Mouse (Mus musculus) G1E (cell line): Measurements from ENCODE around the gene Ercc5. TPM values are rescaled to one million over a fixed set of nuclear protein-coding genes. Genes with fewer than 3 reads are reported as not detected.

Source experiments
- ATAC-seq: 2 replicates; pipeline ENCODE4 v1.8.0; 2016; ENCODE audit warnings: mild to moderate bottlenecking; ENCODE audit not compliant: insufficient number of reproducible peaks, poor library complexity, low FRiP score, severe bottlenecking; ENCODE audit errors: extremely low read depth
- DNase-seq: peaks from one replicate; pipeline ENCODE4 v3.0.0; 2012; ENCODE audit warnings: low spot score
- H3K27me3 ChIP-seq: 2 replicates; pipeline ENCODE4 v1.6.1; 2012; ENCODE audit warnings: mild to moderate bottlenecking, low read length, inconsistent platforms; ENCODE audit not compliant: insufficient read depth
- H3K36me3 ChIP-seq: replicated peaks from 2 replicates; pipeline ENCODE3; 2012; ENCODE audit warnings: mild to moderate bottlenecking, inconsistent platforms
- H3K4me1 ChIP-seq: 2 replicates; pipeline ENCODE4 v1.6.1; 2012; ENCODE audit warnings: low read depth, low read length, inconsistent platforms, mixed read lengths; ENCODE audit not compliant: insufficient read depth
- H3K4me3 ChIP-seq: 2 replicates; pipeline ENCODE4 v1.5.1; 2012; ENCODE audit warnings: low read depth, mild to moderate bottlenecking, inconsistent platforms, low read length, moderate library complexity, mixed read lengths
- H3K9me3 ChIP-seq: replicated peaks from 2 replicates; pipeline ENCODE4 v1.6.1; 2012; ENCODE audit warnings: inconsistent platforms
- CTCF ChIP-seq: IDR thresholded peaks from 2 replicates; pipeline ENCODE4 v1.5.1; 2012; ENCODE audit warnings: low read depth, low read length, inconsistent platforms, mixed read lengths
- GATA1 ChIP-seq: IDR thresholded peaks from 2 replicates; pipeline ENCODE4 v1.6.1; 2012; ENCODE audit warnings: borderline replicate concordance, low read length, inconsistent platforms, mixed read lengths
- GATA2 ChIP-seq: IDR thresholded peaks from 2 replicates; pipeline ENCODE4 v1.6.1; 2012; ENCODE audit warnings: low read depth, low read length, inconsistent platforms, borderline replicate concordance
- POLR2AphosphoS5 ChIP-seq: IDR thresholded peaks from 2 replicates; pipeline ENCODE4 v1.6.1; 2012; ENCODE audit warnings: low read depth, low read length, inconsistent platforms; ENCODE audit not compliant: insufficient replicate concordance
- TAL1 ChIP-seq: conservative IDR thresholded peaks from 2 replicates; pipeline ENCODE4 v1.6.1; 2012; ENCODE audit warnings: low read depth, low read length, inconsistent platforms, mixed read lengths
- polyA plus RNA-seq: library from polyadenylated mRNA; stranded (reverse); fragments of >175 nt; gene quantifications from 2 replicates; pipeline ENCODE4 v1.2.3, GENCODE M21; 2012
- total RNA-seq, 2 experiments: library from RNA; stranded (forward) in 1 of 2; stranded (reverse) in 1 of 2; fragments of 200-1000 nt in 1 of 2; fragments of >200 nt in 1 of 2; fragmentation: Nextera tagmentation in 1 of 2; gene quantifications; 2 replicates each; pipeline ENCODE4 v1.2.3; 2014 to 2017

Gene Ercc5
- total and polyA plus RNA-seq, 3 experiments: 6.4 to 45.3 (median 33.8) TPM

DNA sequence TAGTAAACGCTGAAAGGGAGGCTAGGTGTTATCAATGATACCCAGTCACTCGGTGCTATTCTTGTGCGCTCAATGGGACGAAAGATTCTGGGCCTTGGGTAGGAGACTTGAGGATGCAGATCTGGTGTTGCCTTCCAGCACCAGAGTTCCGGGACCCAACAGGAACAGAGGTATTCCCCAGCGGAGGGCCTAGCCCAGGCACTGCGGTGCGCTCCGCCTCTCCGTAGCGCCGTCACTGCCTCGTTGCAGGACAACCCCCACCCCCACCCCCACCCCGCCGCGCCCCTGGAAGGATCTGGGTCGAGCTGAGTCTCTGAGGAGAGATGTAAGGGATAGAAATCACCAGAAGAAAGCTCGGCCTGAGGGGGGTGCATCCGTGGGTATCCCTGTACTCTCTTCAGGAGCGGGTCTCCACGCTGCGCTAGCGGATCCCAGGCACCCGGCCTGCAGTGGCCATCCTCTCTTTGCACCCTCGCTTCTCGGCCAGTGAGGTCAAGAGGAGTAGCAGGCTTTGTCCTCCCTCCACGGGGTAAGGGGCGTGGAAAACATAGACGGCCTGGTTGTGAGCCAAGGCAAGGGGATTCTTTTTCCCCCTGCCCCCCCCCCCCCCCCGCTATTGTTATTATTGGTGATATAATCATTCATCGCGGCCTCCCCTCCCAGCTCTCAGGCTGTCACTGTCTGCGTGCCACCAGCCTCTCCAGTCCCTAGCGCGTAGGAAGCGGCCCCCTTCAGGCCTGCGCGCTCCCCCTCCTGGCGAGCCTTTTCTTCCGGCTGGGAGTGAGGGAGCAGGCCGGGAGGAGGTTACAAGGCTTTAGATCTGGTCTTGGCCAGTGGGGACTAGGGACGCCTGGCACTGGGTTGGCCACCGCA, 28.1 kb upstream of the Ercc5 start:
- Histone ChIP-seq H3K27me3 (no peaks in the 10 kb centered on the region), H3K4me3 (peak overlapping the region; percentile 78), H3K36me3 (peaks cover 38% of the 10 kb centered on the region), H3K9me3 (no peaks in the 10 kb centered on the region), H3K4me1 (peaks cover 31% of the 10 kb centered on the region)
- ATAC-seq (peak; percentile 72), DNase-seq (peak; percentile 81)
- TF ChIP-seq CTCF (peak; percentile 1; the same call in 1 of the 2 replicates), GATA2 (no peak), GATA1 (no peak)

DNA sequence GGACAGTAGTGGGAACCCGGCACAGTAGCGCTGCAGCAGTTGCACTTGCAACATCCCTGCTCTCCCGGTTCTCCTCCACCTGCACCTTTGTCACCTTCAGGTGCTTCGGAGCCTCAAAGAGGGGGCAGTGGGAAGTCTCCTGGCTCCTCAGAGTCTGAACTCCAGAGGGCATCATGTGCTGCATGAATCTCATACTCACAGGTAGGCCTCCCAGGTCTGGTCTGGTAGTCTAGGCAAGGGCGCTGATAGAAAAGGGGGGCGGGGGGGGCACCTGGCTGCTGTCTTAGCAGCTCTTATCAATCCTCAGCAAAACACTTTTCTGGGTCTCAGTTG, 27.5 kb upstream of the Ercc5 start:
- H3K27me3 ChIP-seq: no peaks in the 10 kb centered on the region
- DNase-seq (no peak), ATAC-seq (no peak)
- H3K4me3 ChIP-seq: peak overlapping the region; percentile 78
- peaks cover 31% of the 10 kb centered on the region for H3K4me1 ChIP-seq
- H3K9me3 ChIP-seq: no peaks in the 10 kb centered on the region
- no peak for TF ChIP-seq POLR2AphosphoS5
- no peak for TF ChIP-seq GATA2
- TF ChIP-seq TAL1: no peak
- no peak for TF ChIP-seq GATA1
- no peak for TF ChIP-seq CTCF
- H3K36me3 ChIP-seq: peaks cover 38% of the 10 kb centered on the region

DNA sequence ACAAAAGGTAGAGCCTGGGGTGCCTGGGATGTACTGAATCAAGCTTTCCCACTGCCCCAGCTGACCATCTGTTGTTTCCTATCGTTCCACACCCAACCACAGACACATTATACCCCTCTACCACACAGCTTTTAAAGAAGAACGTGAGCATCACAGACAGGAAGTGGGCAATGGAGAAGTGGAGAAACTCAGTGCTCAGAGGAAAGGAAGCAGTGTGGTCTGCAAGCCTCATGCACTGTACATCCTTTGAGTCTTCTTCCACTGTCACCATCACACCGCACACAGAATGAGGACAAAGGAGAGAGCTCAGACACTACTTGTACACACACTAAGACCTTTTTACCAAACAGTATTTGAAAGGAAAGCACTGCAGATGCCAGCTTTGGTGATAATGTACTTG, 25.3 kb upstream of the Ercc5 start:
- no peak for DNase-seq

DNA sequence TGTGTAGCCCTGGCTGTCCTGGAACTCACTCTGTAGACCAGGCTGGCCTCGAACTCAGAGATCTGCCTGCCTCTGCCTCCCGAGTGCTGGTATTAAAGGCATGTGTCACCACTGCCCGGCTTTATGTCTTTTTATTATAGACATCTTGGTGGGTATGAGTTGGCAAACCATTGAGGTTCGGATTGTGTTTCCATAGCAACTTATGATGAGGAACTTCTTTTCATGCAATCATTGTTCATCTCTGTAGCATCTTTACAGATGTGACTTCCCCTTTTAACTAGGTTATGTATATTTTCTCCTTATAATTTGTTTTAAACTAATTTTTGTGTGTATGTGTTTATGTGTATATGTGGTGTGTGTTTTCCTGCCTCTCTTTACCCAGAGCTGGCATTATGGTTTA, 22.0 kb upstream of the Ercc5 start:
- H3K36me3 ChIP-seq: peaks cover 51% of the 10 kb centered on the region
- ATAC-seq (no peak), DNase-seq (no peak)
- H3K27me3 ChIP-seq: no peaks in the 10 kb centered on the region
- no peaks in the 10 kb centered on the region for H3K9me3 ChIP-seq
- H3K4me3 ChIP-seq: no peak overlapping the region
- peaks cover 10% of the 10 kb centered on the region for H3K4me1 ChIP-seq
- TF ChIP-seq POLR2AphosphoS5 (no peak), CTCF (no peak), GATA2 (no peak), TAL1 (no peak), GATA1 (no peak)

More for the DNA sequence above, 25.3 kb upstream of the Ercc5 start:
- no peaks in the 10 kb centered on the region for H3K9me3 ChIP-seq
- H3K27me3 ChIP-seq: no peaks in the 10 kb centered on the region
- H3K36me3 ChIP-seq: peaks cover 33% of the 10 kb centered on the region
- TF ChIP-seq POLR2AphosphoS5 (no peak), TAL1 (no peak), GATA2 (no peak), GATA1 (no peak), CTCF (no peak)
- H3K4me3 ChIP-seq: no peak overlapping the region
- H3K4me1 ChIP-seq: peaks cover 28% of the 10 kb centered on the region
- ATAC-seq: no peak

DNA sequence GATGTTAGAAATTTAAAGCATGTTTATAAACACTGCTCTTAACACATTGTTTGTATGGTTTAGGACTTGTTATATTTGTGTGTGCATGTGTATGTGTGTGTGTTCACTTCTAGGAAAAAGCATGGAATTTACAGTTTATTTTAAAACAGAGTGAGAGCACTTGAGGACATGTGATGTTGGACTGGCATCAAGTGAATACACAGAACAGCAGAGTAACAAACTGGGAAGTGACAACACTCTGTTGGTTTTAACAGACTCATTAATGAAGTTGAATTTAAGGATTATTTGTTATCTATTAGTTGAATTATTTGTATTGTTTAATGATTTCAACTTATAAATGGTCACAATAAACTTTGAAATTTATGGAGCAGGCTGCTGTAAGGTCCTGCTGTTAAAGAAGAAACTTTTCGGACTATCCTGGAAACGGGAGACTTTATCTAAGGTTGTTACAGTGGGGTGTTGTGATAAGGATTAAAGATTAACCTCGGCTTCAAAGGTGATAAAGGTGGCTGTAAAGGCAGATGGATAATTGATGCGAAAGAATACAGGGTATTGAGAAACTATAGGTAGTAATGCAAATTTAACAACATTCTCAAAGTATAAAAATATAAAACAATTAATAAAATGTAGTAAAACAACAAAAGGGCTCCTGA, 17.5 kb upstream of the Ercc5 start:
- DNase-seq (no peak), ATAC-seq (no peak)
- no peaks in the 10 kb centered on the region for H3K27me3 ChIP-seq
- no peak overlapping the region for H3K4me3 ChIP-seq
- no peak for TF ChIP-seq CTCF
- TF ChIP-seq POLR2AphosphoS5: no peak
- no peak for TF ChIP-seq GATA1
- TF ChIP-seq TAL1: no peak
- no peak for TF ChIP-seq GATA2
- H3K36me3 ChIP-seq: peaks cover 42% of the 10 kb centered on the region
- H3K4me1 ChIP-seq: no peaks in the 10 kb centered on the region
- H3K9me3 ChIP-seq: no peaks in the 10 kb centered on the region

DNA sequence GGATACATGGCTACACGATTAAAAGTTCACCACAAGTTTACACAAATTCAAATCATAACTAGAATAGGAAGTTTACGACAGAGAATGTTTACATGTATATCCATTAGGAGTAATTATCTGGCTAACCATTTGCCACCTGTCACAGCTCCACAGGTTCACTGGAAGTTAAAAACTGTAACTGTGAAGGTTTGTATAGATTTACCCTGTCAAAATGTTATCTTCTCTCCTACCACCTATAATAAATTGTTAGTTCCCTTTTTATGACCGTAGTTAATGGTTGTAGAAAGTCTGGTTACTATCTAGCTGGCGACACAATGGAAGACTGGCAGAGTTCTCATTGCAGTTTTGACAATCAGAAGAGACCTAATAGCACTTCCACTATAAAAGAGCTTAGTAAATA, 7.3 kb upstream of the Ercc5 start:
- TF ChIP-seq CTCF (no peak), TAL1 (no peak), POLR2AphosphoS5 (no peak), GATA2 (no peak), GATA1 (no peak)
- DNase-seq (no peak), ATAC-seq (no peak)
- peaks cover 52% of the 10 kb centered on the region for H3K36me3 ChIP-seq
- H3K9me3 ChIP-seq: no peaks in the 10 kb centered on the region
- H3K4me1 ChIP-seq: peaks cover under 1% of the 10 kb centered on the region; the same call in 1 of the 2 replicates
- H3K27me3 ChIP-seq: no peaks in the 10 kb centered on the region
- no peak overlapping the region for H3K4me3 ChIP-seq
